10 mouse cellular contexts compared by ENCODE assay signal in genomic region chr1:59369320-59369685, GRCm38 (mm10).
"Had no signal": no experiment of that assay in that cellular context is flagged by ENCODE, and none has a peak within 500 bp of the region (broad histone marks: within the 10 kb centered on the region; RNA-seq: fewer than 3 reads in every experiment).

No protein-coding gene starts in this region.

- DNase-seq: kidney, adult 11 months; kidney, postnatal 25 days; right cerebral cortex, postnatal 4 days; spleen, adult 18-20 months; thymus, postnatal 4 days had no signal

- H3K9ac ChIP-seq: hindbrain, embryonic 15.5 days; midbrain, embryonic 12.5 days had no signal

- H3K27me3 ChIP-seq: hindbrain, embryonic 15.5 days had no signal

- H3K4me3 ChIP-seq: hindbrain, embryonic 15.5 days; megakaryocyte, embryonic 14.5 days; midbrain, embryonic 12.5 days had no signal

- H3K4me1 ChIP-seq: hindbrain, embryonic 15.5 days had no signal

- H3K27ac ChIP-seq: hindbrain, embryonic 15.5 days; macrophage; midbrain, embryonic 12.5 days had no signal

- H3K4me2 ChIP-seq: hindbrain, embryonic 15.5 days; liver, embryonic 11.5 days; midbrain, embryonic 12.5 days had no signal

- H3K9me3 ChIP-seq: hindbrain, embryonic 15.5 days; megakaryocyte, embryonic 14.5 days; midbrain, embryonic 12.5 days had no signal

- H3K36me3 ChIP-seq: hindbrain, embryonic 15.5 days; midbrain, embryonic 12.5 days had no signal
